Mouse (Mus musculus): ENCODE measurements around the gene Ybey. TPM values are rescaled to one million over a fixed set of nuclear protein-coding genes. Genes with fewer than 3 reads are reported as not detected.

The Ybey gene
- polyA plus RNA-seq, 1 experiment from 2014 or later: 5.0 TPM

GRCm38 (mm10) chr10:76462312-76462711 is 6.6 kb downstream of the Ybey start:
- Histone ChIP-seq H3K4me2 (ENCODE audit: low read length) (no peak overlapping the region), H3K36me3 (ENCODE audit: control insufficient read depth, insufficient read depth, low read length) (0 out of 2 replicates have a peak, but pooled peaks cover 7% of the 10 kb centered on the region), H3K27me3 (ENCODE audit: control insufficient read depth, insufficient read depth, low read length) (no peaks in the 10 kb centered on the region), H3K4me3 (ENCODE audit: control insufficient read depth in 1 of 2, insufficient read depth in 1 of 2, low read depth in 1 of 2, low read length in 2 of 2) (no peak overlapping the region), H3K9ac (ENCODE audit: low read length) (no peak overlapping the region), H3K27ac (replicated peaks in 1 of 2; ENCODE audit: control insufficient read depth in 1 of 2, insufficient read depth in 1 of 2, low read depth in 2 of 2, low read length in 2 of 2) (no peak overlapping the region), H3K9me3 (ENCODE audit: control insufficient read depth, low read length) (0 out of 2 replicates have a peak, but pooled peaks cover 5% of the 10 kb centered on the region), H3K4me1 (ENCODE audit: control insufficient read depth in 2 of 2, insufficient read depth in 2 of 2, low read length in 2 of 2) (no peaks in the 10 kb centered on the region)
- no peak for ATAC-seq (ENCODE audit: insufficient number of reproducible peaks, insufficient read depth, low FRiP score, low read depth)
- 81% methylated on average over 7 of the region's 7 CpGs for WGBS

GRCm38 (mm10) chr10:76461255-76461654 is 7.7 kb downstream of the Ybey start:
- Histone ChIP-seq H3K4me1 (ENCODE audit: control insufficient read depth in 2 of 2, insufficient read depth in 2 of 2, low read length in 2 of 2) (no peaks in the 10 kb centered on the region), H3K9ac (ENCODE audit: low read length) (no peak overlapping the region), H3K4me2 (ENCODE audit: low read length) (no peak overlapping the region), H3K4me3 (ENCODE audit: control insufficient read depth in 1 of 2, insufficient read depth in 1 of 2, low read depth in 1 of 2, low read length in 2 of 2) (no peak overlapping the region), H3K36me3 (ENCODE audit: control insufficient read depth, insufficient read depth, low read length) (0 out of 2 replicates have a peak, but pooled peaks cover 7% of the 10 kb centered on the region), H3K9me3 (ENCODE audit: control insufficient read depth, low read length) (0 out of 2 replicates have a peak, but pooled peaks cover 5% of the 10 kb centered on the region), H3K27ac (replicated peaks in 1 of 2; ENCODE audit: control insufficient read depth in 1 of 2, insufficient read depth in 1 of 2, low read depth in 2 of 2, low read length in 2 of 2) (no peak overlapping the region), H3K27me3 (ENCODE audit: control insufficient read depth, insufficient read depth, low read length) (no peaks in the 10 kb centered on the region)
- WGBS: 76% methylated on average over 1 of the region's 1 CpGs
- no peak for ATAC-seq (ENCODE audit: insufficient number of reproducible peaks, insufficient read depth, low FRiP score, low read depth)

- Histone ChIP-seq H3K27me3 (ENCODE audit: control insufficient read depth, insufficient read depth, low read length) (no peaks in the 10 kb centered on the region), H3K36me3 (ENCODE audit: control insufficient read depth, insufficient read depth, low read length) (no peaks in the 10 kb centered on the region), H3K9me3 (ENCODE audit: control insufficient read depth, low read length) (0 out of 2 replicates have a peak, but pooled peaks cover 4% of the 10 kb centered on the region), H3K4me2 (ENCODE audit: low read length) (no peak overlapping the region), H3K4me3 (ENCODE audit: control insufficient read depth in 1 of 2, insufficient read depth in 1 of 2, low read depth in 1 of 2, low read length in 2 of 2) (no peak overlapping the region), H3K27ac (replicated peaks in 1 of 2; ENCODE audit: control insufficient read depth in 1 of 2, insufficient read depth in 1 of 2, low read depth in 2 of 2, low read length in 2 of 2) (no peak overlapping the region), H3K4me1 (ENCODE audit: control insufficient read depth in 2 of 2, insufficient read depth in 2 of 2, low read length in 2 of 2) (no peaks in the 10 kb centered on the region), H3K9ac (ENCODE audit: low read length) (no peak overlapping the region)
- ATAC-seq (ENCODE audit: insufficient number of reproducible peaks, insufficient read depth, low FRiP score, low read depth): no peak
- 43% methylated on average over 5 of the region's 5 CpGs for WGBS
These were observed 13.6 kb downstream of the Ybey start for GRCm38 (mm10) chr10:76455289-76455688.

GRCm38 (mm10) chr10:76448851-76449250 is 20.1 kb downstream of the Ybey start, which contains the start of gene 2610028H24Rik:
Gene 2610028H24Rik, plus strand, starts transcription at chr10:76449081.
- Histone ChIP-seq H3K4me3 (ENCODE audit: control insufficient read depth in 1 of 2, insufficient read depth in 1 of 2, low read depth in 1 of 2, low read length in 2 of 2) (no peak within 1 kb of the TSS), H3K36me3 (ENCODE audit: control insufficient read depth, insufficient read depth, low read length) (no peaks in the 10 kb centered on the region), H3K4me1 (ENCODE audit: control insufficient read depth in 2 of 2, insufficient read depth in 2 of 2, low read length in 2 of 2) (peaks cover 0 to 4% of the 10 kb centered on the region in 2 experiments; a peak in 1 of 4 replicates), H3K9ac (ENCODE audit: low read length) (no peak within 1 kb of the TSS), H3K27ac (replicated peaks in 1 of 2; ENCODE audit: control insufficient read depth in 1 of 2, insufficient read depth in 1 of 2, low read depth in 2 of 2, low read length in 2 of 2) (peak within 1 kb of the TSS; percentile 26 to 32; a peak in 2 of 4 replicates), H3K9me3 (ENCODE audit: control insufficient read depth, low read length) (no peaks in the 10 kb centered on the region), H3K27me3 (ENCODE audit: control insufficient read depth, insufficient read depth, low read length) (no peaks in the 10 kb centered on the region), H3K4me2 (ENCODE audit: low read length) (no peak within 1 kb of the TSS)
- 58% methylated on average over 5 of the region's 5 CpGs for WGBS
- ATAC-seq (ENCODE audit: insufficient number of reproducible peaks, insufficient read depth, low FRiP score, low read depth): no peak

GRCm38 (mm10) chr10:76447406-76448229 is 21.3 kb downstream of the Ybey start:
- no peaks in the 10 kb centered on the region for H3K36me3 ChIP-seq (ENCODE audit: control insufficient read depth, insufficient read depth, low read length)
- 60% methylated on average over 15 of the region's 15 CpGs for WGBS
- peak overlapping the region; percentile 26 to 32; a peak in 2 of 4 replicates for H3K27ac ChIP-seq (replicated peaks in 1 of 2; ENCODE audit: control insufficient read depth in 1 of 2, insufficient read depth in 1 of 2, low read depth in 2 of 2, low read length in 2 of 2)
- H3K4me2 ChIP-seq (ENCODE audit: low read length): no peak overlapping the region
- peaks cover 4 to 7% of the 10 kb centered on the region in 2 experiments; a peak in 3 of 4 replicates for H3K4me1 ChIP-seq (ENCODE audit: control insufficient read depth in 2 of 2, insufficient read depth in 2 of 2, low read length in 2 of 2)
- no peak overlapping the region for H3K9ac ChIP-seq (ENCODE audit: low read length)
- H3K27me3 ChIP-seq (ENCODE audit: control insufficient read depth, insufficient read depth, low read length): no peaks in the 10 kb centered on the region
- ATAC-seq (ENCODE audit: insufficient number of reproducible peaks, insufficient read depth, low FRiP score, low read depth): no peak
- no peaks in the 10 kb centered on the region for H3K9me3 ChIP-seq (ENCODE audit: control insufficient read depth, low read length)
- H3K4me3 ChIP-seq (ENCODE audit: control insufficient read depth in 1 of 2, insufficient read depth in 1 of 2, low read depth in 1 of 2, low read length in 2 of 2): no peak overlapping the region

- Histone ChIP-seq H3K4me3 (ENCODE audit: control insufficient read depth in 1 of 2, insufficient read depth in 1 of 2, low read depth in 1 of 2, low read length in 2 of 2) (no peak overlapping the region), H3K36me3 (ENCODE audit: control insufficient read depth, insufficient read depth, low read length) (no peaks in the 10 kb centered on the region), H3K4me1 (ENCODE audit: control insufficient read depth in 2 of 2, insufficient read depth in 2 of 2, low read length in 2 of 2) (peaks cover 6 to 13% of the 10 kb centered on the region in 2 experiments), H3K9ac (ENCODE audit: low read length) (no peak overlapping the region), H3K27me3 (ENCODE audit: control insufficient read depth, insufficient read depth, low read length) (no peaks in the 10 kb centered on the region), H3K4me2 (ENCODE audit: low read length) (no peak overlapping the region), H3K9me3 (ENCODE audit: control insufficient read depth, low read length) (no peaks in the 10 kb centered on the region), H3K27ac (replicated peaks in 1 of 2; ENCODE audit: control insufficient read depth in 1 of 2, insufficient read depth in 1 of 2, low read depth in 2 of 2, low read length in 2 of 2) (peak overlapping the region; percentile 26 to 27; a peak in 3 of 4 replicates)
- no peak for ATAC-seq (ENCODE audit: insufficient number of reproducible peaks, insufficient read depth, low FRiP score, low read depth)
- 61% methylated on average over 4 of the region's 4 CpGs for WGBS
These were observed 22.8 kb downstream of the Ybey start for GRCm38 (mm10) chr10:76445996-76446681.

- Histone ChIP-seq H3K4me3 (ENCODE audit: control insufficient read depth in 1 of 2, insufficient read depth in 1 of 2, low read depth in 1 of 2, low read length in 2 of 2) (peak within 1 kb of the TSS; percentile 71 to 83), H3K36me3 (ENCODE audit: control insufficient read depth, insufficient read depth, low read length) (peaks cover 32% of the 10 kb centered on the region), H3K4me1 (ENCODE audit: control insufficient read depth in 2 of 2, insufficient read depth in 2 of 2, low read length in 2 of 2) (peaks cover 2 to 16% of the 10 kb centered on the region in 2 experiments), H3K4me2 (ENCODE audit: low read length) (peak within 1 kb of the TSS; percentile 86), H3K27ac (replicated peaks in 1 of 2; ENCODE audit: control insufficient read depth in 1 of 2, insufficient read depth in 1 of 2, low read depth in 2 of 2, low read length in 2 of 2) (peak within 1 kb of the TSS; percentile 84 to 98), H3K9me3 (ENCODE audit: control insufficient read depth, low read length) (no peaks in the 10 kb centered on the region), H3K9ac (ENCODE audit: low read length) (peak within 1 kb of the TSS; percentile 91), H3K27me3 (ENCODE audit: control insufficient read depth, insufficient read depth, low read length) (no peaks in the 10 kb centered on the region)
- peak; percentile 98 for ATAC-seq (ENCODE audit: insufficient number of reproducible peaks, insufficient read depth, low FRiP score, low read depth)
- under 1% methylated on average over 78 of the region's 78 CpGs for WGBS
These were observed 26.5 kb downstream of the Ybey start, which contains the start of gene Pcnt for GRCm38 (mm10) chr10:76442178-76443088. Gene Pcnt, minus strand, starts transcription at chr10:76442786.

Measured in heart, embryonic 14.5 days (tissue).